In the genomic region with DNA sequence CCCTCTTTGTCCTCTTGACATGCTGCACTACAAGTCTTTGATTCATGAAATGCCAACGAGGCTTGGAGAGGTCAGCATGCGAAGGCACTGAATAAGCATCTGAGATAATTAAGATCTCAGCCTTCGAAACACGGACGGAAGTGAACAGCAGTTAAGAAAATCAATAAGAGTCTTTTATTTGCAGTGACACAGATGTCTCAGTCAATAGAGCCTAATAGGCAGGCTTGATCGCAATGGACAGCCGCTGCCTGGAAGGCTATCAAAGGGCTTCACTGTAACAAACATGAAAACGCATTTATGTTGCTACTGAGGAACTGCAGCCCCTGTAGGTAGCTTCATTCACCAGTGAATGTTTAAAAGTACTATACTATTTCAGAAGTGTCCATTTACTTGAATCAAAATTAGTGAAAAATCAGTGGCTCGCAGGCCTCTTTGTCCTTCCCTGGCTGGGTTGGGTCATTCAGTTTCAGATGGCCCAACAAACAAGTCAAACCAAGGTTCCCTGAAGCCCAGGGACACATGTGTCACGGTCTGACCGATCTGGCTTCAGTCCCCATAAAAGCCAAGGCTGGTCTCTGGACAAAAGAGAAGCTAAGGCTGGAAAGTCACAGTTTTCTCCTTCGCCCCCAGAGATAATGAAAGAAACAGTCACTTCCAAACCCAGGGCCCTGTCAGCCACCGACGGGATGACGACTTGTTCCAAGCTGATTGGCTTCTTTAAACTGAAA, we compare ENCODE assay signal across 15 mouse cellular contexts.
"Had no signal": no experiment of that assay in that cellular context is flagged by ENCODE, and none has a peak within 500 bp of the region (broad histone marks: within the 10 kb centered on the region; RNA-seq: fewer than 3 reads in every experiment).

No protein-coding gene starts in this region.

- H3K9me3 ChIP-seq: limb, embryonic 10.5 days; liver, embryonic 12.5 days; lung, embryonic 15.5 days; midbrain, embryonic 12.5 days; neural tube, embryonic 15.5 days had no signal

- ATAC-seq: liver, embryonic 12.5 days had no signal

- H3K4me3 ChIP-seq: left cerebral cortex, adult 2 months; limb, embryonic 10.5 days; liver, embryonic 12.5 days; lung, embryonic 15.5 days; megakaryocyte, embryonic 14.5 days; midbrain, embryonic 12.5 days; myocyte; neural tube, embryonic 15.5 days had no signal

- DNase-seq: kidney, postnatal 14 days; lung, postnatal 14 days; right cerebral cortex, postnatal 4 days; spleen, adult 18-20 months; thymus, adult 18-20 months; thymus, postnatal 14 days had no signal

- H3K4me2 ChIP-seq: liver, embryonic 12.5 days; lung, embryonic 15.5 days; midbrain, embryonic 12.5 days; neural tube, embryonic 15.5 days had no signal

- H3K9ac ChIP-seq: liver, embryonic 12.5 days; lung, embryonic 15.5 days; midbrain, embryonic 12.5 days; neural tube, embryonic 15.5 days had no signal

- H3K4me1 ChIP-seq: liver, embryonic 12.5 days; lung, embryonic 15.5 days; megakaryocyte, embryonic 14.5 days had no signal

- H3K27ac ChIP-seq: left cerebral cortex, adult 2 months; limb, embryonic 10.5 days; liver, embryonic 12.5 days; lung, embryonic 15.5 days; macrophage; midbrain, embryonic 12.5 days; neural tube, embryonic 15.5 days had no signal

- H3K27me3 ChIP-seq: liver, embryonic 12.5 days; lung, embryonic 15.5 days; megakaryocyte, embryonic 14.5 days; midbrain, embryonic 12.5 days; neural tube, embryonic 15.5 days had no signal
